Mouse (Mus musculus): ENCODE measurements around the gene Pik3r5.

Gene Pik3r5

GRCm38 (mm10) chr11:68431699-68432360 is at the start of gene Pik3r5:
Pik3r5 (plus strand) TSS chr11:68432121.
- DNase-seq, result peak; percentile 83 to 89

DNA sequence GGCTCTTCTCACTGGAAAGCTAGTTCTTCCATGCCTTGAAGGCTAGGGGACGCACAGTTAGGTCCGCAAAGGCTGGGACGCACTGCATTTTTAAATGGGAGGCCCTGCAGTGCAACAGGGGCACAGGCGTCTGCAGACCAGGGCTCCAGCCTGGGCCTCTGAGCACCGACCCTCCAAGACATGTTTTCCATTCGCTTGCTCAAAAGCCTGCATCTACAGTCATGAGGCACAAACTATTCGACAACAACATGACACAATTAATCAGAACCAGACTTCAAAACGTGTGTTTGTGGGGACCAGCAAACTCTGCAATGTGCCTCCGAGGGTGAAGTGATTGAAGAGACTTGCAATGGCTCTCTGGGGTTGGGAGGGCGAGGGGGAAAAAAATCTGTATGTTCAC is 48.4 kb upstream of the Pik3r5 start:
- no peak for DNase-seq

DNA sequence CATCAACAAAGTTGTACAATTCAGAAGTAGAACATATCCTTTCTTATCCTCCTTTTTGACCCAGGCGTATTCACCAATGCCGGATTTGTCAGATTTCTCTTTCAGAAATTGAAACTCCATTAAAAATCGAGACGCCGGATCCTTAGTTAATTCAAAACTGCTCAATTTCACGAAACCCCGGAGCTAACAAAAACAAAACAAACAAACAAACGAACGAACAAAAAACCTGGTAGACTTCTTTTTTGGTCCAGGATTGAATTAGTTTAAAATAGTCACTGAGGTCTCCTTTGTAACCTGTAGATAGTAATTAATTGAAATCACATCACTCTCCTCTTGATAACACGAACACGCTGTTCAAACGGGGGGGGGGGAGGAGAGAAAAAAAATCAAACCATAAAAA is 47.8 kb upstream of the Pik3r5 start:
- no peak for DNase-seq

GRCm38 (mm10) chr11:68384592-68385020 is 47.3 kb upstream of the Pik3r5 start:
- no peak for DNase-seq

GRCm38 (mm10) chr11:68385021-68385821 is 46.7 kb upstream of the Pik3r5 start:
- DNase-seq, result peak; percentile 43 to 60

DNA sequence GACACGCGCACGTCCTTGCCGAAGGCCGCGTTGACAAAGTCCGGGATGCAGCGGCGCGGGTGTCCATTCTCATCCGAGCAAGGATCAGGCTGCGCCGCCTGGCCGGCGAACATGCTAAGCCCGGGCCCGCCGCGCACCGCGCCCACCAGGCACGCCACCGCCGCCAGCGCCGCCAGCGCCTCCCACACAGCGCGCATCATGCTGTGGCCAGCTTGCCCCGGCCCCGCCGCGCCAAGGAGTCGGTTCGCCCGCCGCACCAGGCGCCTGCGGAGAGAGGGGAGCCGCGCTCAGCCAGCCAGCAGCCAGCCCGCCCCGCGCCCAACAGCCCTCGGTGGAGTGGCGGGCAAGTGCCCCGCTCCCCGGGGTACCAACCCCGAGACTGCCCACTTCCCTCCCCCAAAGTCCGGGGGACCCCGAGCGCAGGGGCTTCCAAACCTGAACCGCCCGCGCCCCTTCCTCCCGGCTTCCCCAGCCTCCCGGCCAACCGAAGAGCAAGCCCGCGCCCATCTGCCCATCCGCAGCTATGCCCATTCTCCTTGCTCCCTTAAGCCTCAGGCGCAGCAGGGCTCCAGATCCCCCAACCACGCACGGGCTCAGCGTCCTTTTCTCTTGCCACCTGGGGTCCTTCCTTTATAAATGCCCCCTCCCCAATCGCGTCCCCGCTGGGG is 45.9 kb upstream of the Pik3r5 start:
- peak; percentile 48 to 61 for DNase-seq

- DNase-seq, result peak; percentile 71 to 84
These were observed 45.1 kb upstream of the Pik3r5 start for GRCm38 (mm10) chr11:68386589-68387440.

GRCm38 (mm10) chr11:68387441-68387760 is 44.5 kb upstream of the Pik3r5 start:
- DNase-seq, result no peak

GRCm38 (mm10) chr11:68387971-68388654 is 43.8 kb upstream of the Pik3r5 start:
- no peak for DNase-seq

DNA sequence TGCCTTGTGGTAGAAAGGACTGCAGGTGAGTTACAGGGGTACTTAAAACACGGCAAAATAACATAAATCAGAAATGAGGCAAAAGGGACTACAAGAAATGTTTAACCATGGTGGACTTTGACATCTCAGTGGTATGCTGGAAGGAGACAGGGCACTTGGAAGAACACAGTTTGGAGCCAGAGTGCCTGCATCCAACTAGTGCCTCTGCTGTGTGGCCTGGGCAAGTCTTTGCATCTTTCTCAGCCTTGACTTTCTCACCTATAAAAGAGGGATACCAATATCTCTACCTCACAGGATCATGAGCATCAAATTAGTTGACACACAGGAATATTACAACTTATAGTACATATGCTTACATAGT is 43.3 kb upstream of the Pik3r5 start:
- DNase-seq, result no peak

DNA sequence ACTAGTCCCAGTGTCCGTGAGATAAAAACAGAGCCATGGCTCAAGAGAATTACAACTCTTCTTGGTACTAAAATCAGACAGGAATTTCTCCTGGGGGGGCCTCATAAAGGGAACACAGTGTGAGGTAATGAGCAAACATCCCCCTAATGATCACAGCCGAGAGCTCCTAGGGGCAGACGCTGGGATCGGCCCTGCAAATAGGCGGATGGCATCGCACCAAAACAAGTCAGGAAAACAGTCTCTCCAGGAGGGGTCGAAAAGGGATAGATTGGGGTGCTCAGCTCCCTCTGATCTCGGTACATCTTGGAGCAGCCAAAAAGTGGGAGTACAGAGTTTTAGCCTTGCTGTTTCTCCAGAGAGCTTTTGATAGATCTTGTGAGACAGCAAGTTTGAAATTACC is 42.3 kb upstream of the Pik3r5 start:
- no peak for DNase-seq

GRCm38 (mm10) chr11:68390381-68391287 is 41.3 kb upstream of the Pik3r5 start:
- no peak for DNase-seq

DNA sequence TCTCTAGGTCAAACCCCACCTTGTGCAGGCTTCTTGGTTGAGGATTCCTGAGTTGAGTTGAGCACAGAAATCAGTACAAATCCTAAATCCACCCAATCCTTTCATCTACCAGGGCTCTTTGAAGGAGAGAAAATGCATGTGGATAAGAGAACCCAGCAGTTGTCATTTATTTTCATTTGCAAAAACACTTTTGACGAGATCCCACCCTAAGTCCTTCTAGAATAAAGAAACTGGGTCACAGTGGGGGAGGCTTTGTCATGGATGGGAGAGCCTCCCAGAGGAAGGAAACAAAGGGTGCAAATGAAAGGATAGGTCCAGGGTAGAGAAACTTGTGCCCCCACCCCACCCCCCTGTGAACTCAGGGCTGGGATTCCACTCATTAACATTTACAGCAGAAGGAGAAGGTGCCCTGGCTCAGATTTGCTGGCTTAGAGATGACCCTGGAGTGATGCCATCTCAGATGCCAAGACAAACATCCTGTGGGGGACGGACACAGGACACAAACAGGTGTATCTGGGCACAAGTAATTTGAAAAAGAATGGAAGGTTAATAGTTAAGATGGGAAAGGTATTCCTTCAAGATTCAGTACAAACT is 37.9 kb upstream of the Pik3r5 start:
- no peak for DNase-seq

DNA sequence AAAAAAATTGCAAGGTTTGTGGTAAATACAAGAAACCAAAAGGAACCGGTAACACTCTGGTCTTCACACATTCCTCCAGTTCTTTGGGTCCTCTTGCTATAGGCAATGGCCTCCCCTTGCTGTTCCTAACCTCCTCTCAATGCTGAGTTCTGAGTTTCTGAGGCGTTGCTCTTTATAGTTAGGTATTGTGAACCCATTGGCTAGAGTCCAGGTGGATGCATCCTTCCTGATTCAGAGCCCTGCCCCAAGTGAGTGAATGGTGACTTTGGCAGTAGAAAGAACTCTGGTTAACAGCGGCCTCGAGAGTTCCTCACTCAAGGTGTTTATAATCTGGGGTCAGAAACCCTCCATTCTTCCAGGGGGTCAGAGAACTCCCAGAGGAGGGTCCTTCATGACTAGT is 37.2 kb upstream of the Pik3r5 start:
- no peak for DNase-seq

DNA sequence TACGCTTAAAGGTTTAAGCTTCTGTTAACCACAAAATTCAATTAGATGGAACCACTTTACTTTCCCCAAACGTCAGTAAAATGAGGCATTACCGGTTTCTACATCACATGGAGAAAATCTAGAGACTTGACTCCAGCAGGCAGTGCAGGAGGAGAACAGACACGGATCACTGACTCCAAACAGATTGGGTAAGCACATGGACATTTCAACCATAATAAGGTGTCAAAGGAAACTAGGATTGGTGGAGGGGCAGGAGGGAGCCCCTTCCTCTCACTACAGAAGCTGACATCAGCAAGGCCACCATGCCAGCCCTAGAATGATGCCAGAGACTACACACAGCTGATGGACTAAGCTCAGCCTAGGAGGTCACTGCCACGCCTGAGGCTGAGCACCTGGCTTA is 36.4 kb upstream of the Pik3r5 start:
- DNase-seq, result no peak

DNA sequence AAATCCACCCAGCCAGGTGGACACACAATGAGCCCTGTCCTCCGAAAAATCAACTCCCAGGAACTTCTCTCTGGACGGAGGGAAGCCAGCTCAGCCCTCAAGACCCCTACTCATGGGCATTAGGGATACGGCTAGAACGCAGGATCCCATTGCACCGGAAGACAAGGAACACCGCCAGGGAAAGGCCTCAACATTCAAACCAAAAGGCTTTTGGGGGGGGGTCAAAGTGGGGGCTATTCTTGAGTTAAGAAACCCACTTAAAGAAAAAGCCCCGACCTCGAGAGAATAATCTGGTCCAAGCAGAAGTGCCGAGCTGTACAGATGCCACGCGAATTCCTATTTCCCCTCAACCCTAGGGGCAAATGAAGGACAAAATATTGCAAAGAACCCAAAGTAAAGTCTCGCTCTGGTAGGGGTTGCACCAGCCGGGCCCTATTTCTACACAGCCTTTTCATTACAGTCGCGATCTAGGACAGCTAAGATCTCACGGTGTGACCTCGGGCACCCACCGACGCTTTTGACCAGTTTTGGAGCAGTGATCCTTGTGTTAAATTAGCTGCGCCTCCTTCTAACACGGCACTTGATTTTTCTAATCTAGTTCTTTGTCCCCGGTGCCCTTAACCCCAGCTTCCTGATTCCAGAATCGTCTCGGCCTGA is 32.9 kb upstream of the Pik3r5 start:
- DNase-seq, result no peak

DNA sequence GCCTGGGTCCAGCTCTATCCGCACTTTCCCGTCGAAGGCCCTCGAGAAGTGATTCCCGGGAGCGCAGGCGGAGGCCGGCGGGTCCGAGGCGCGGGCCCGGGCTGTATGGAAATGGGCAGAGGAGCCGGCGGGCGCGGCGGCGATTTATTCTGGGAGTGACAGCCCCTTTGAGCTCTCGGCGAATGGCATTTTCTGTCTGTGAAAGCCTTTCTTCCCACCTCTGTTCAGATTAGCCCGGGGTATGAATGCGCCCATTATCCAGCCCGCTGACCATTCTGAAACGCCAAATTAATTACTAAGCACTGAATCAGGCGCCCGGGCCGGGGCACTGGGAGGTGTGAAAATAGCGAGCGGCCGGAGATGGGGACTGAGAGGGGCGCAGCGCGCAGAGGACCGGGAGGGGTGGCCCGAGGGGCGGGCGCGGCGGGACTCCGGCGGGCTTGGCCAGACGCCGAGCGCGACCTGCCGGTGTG is 32.3 kb upstream of the Pik3r5 start:
- no peak for DNase-seq

GRCm38 (mm10) chr11:68400021-68400671 is 31.8 kb upstream of the Pik3r5 start:
- DNase-seq, result peak; percentile 49 to 57

DNA sequence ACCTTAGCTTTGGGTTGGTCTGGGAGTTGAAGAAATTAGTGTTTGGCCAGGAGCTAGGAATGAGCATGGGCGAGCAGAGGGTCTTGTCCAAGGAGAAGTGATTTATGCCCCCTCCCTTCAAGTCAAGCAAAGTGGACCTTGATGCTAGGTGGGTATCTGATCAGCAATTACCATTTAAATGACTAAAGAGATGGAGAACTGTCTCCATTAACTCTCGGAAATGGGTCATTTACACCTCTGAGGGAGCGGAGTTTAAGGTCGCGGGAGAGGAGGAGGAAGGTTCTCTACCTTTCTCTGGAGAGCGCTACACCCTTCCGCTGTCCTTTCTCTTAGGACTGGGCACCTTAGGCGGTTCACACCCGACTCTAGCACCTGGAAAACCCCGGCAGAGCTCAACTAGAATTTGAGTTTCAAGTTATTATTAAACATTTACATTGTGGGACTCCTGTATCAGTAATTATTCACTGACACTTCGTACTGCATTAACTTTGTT is 31.1 kb upstream of the Pik3r5 start, which contains the start of gene Ntn1:
TSS of gene Ntn1 (minus strand) at position 97 of the 493 bp plus-strand sequence.
- DNase-seq, result no peak
